Mouse (Mus musculus): ENCODE results near the gene Polq. TPM values are rescaled to one million over a fixed set of nuclear protein-coding genes. Genes with fewer than 3 reads are reported as not detected.

Polq gene
- 11.9 and 12.5 TPM in 2 replicates for polyA plus RNA-seq (2016; fragmentation: Nextera tagmentation; extraction: Ambion mirVana)

- Histone ChIP-seq H3K4me3 (peak within 1 kb of the TSS; percentile 98), H3K27ac (replicated peaks) (peak within 1 kb of the TSS; percentile 89), H3K36me3 (peaks cover 25% of the 10 kb centered on the region), H3K9me3 (replicated peaks) (no peaks in the 10 kb centered on the region), H3K27me3 (ENCODE audit: low read depth, poor library complexity, severe bottlenecking) (no peaks in the 10 kb centered on the region), H3K4me1 (peaks cover 26% of the 10 kb centered on the region)
- 6% methylated on average over 30 of the region's 30 CpGs for WGBS
- DNase-seq (ENCODE audit: low spot score) = peak; percentile 89
These were observed at the start of gene Polq for GRCm38 (mm10) chr16:37011061-37011921. Gene Polq, plus strand, starts transcription at chr16:37011786.

GRCm38 (mm10) chr16:36963415-36963814 lies 48.2 kb upstream of the Polq start:
- DNase-seq (ENCODE audit: low spot score) = no peak
- Histone ChIP-seq H3K36me3 (no peaks in the 10 kb centered on the region), H3K27me3 (ENCODE audit: low read depth, poor library complexity, severe bottlenecking) (no peaks in the 10 kb centered on the region), H3K4me1 (no peaks in the 10 kb centered on the region), H3K9me3 (replicated peaks) (no peaks in the 10 kb centered on the region), H3K4me3 (no peak overlapping the region), H3K27ac (replicated peaks) (no peak overlapping the region)
- 90% methylated on average over 4 of the region's 4 CpGs for WGBS

GRCm38 (mm10) chr16:36979127-36979526 lies 32.5 kb upstream of the Polq start:
- H3K27ac ChIP-seq (replicated peaks) = no peak overlapping the region
- H3K27me3 ChIP-seq (ENCODE audit: low read depth, poor library complexity, severe bottlenecking) = no peaks in the 10 kb centered on the region
- H3K4me1 ChIP-seq = no peaks in the 10 kb centered on the region
- no peaks in the 10 kb centered on the region for H3K36me3 ChIP-seq
- DNase-seq (ENCODE audit: low spot score) = no peak
- H3K9me3 ChIP-seq (replicated peaks) = no peaks in the 10 kb centered on the region
- H3K4me3 ChIP-seq = no peak overlapping the region
- 95% methylated on average over 2 of the region's 2 CpGs for WGBS

GRCm38 (mm10) chr16:36983796-36984195 lies 27.8 kb upstream of the Polq start:
- H3K36me3 ChIP-seq = no peaks in the 10 kb centered on the region
- no peak overlapping the region for H3K27ac ChIP-seq (replicated peaks)
- H3K9me3 ChIP-seq (replicated peaks) = no peaks in the 10 kb centered on the region
- no peak for DNase-seq (ENCODE audit: low spot score)
- no peaks in the 10 kb centered on the region for H3K27me3 ChIP-seq (ENCODE audit: low read depth, poor library complexity, severe bottlenecking)
- no peak overlapping the region for H3K4me3 ChIP-seq
- 90% methylated on average over 1 of the region's 1 CpGs for WGBS
- no peaks in the 10 kb centered on the region for H3K4me1 ChIP-seq

GRCm38 (mm10) chr16:36985636-36986042 lies 25.9 kb upstream of the Polq start:
- WGBS = 78% methylated on average over 5 of the region's 5 CpGs
- 0 out of 2 replicates have a peak, but pooled peaks cover 4% of the 10 kb centered on the region for H3K4me1 ChIP-seq
- no peak overlapping the region for H3K4me3 ChIP-seq
- no peaks in the 10 kb centered on the region for H3K36me3 ChIP-seq
- no peaks in the 10 kb centered on the region for H3K9me3 ChIP-seq (replicated peaks)
- DNase-seq (ENCODE audit: low spot score) = no peak
- no peaks in the 10 kb centered on the region for H3K27me3 ChIP-seq (ENCODE audit: low read depth, poor library complexity, severe bottlenecking)
- no peak overlapping the region for H3K27ac ChIP-seq (replicated peaks)

GRCm38 (mm10) chr16:36987399-36987798 lies 24.2 kb upstream of the Polq start:
- Histone ChIP-seq H3K27ac (replicated peaks) (no peak overlapping the region), H3K36me3 (no peaks in the 10 kb centered on the region), H3K4me3 (no peak overlapping the region), H3K27me3 (ENCODE audit: low read depth, poor library complexity, severe bottlenecking) (no peaks in the 10 kb centered on the region), H3K4me1 (0 out of 2 replicates have a peak, but pooled peaks cover 4% of the 10 kb centered on the region), H3K9me3 (replicated peaks) (no peaks in the 10 kb centered on the region)
- no peak for DNase-seq (ENCODE audit: low spot score)
- WGBS = 81% methylated on average over 2 of the region's 2 CpGs

GRCm38 (mm10) chr16:36988066-36988465 lies 23.5 kb upstream of the Polq start:
- no peak overlapping the region for H3K4me3 ChIP-seq
- H3K36me3 ChIP-seq = no peaks in the 10 kb centered on the region
- no peaks in the 10 kb centered on the region for H3K27me3 ChIP-seq (ENCODE audit: low read depth, poor library complexity, severe bottlenecking)
- DNase-seq (ENCODE audit: low spot score) = no peak
- no peaks in the 10 kb centered on the region for H3K9me3 ChIP-seq (replicated peaks)
- no peak overlapping the region for H3K27ac ChIP-seq (replicated peaks)
- H3K4me1 ChIP-seq = 0 out of 2 replicates have a peak, but pooled peaks cover 4% of the 10 kb centered on the region

- Histone ChIP-seq H3K36me3 (no peaks in the 10 kb centered on the region), H3K9me3 (replicated peaks) (no peaks in the 10 kb centered on the region), H3K27ac (replicated peaks) (no peak overlapping the region), H3K4me3 (no peak overlapping the region), H3K4me1 (0 out of 2 replicates have a peak, but pooled peaks cover 4% of the 10 kb centered on the region), H3K27me3 (ENCODE audit: low read depth, poor library complexity, severe bottlenecking) (no peaks in the 10 kb centered on the region)
- WGBS = 87% methylated on average over 8 of the region's 8 CpGs
- DNase-seq (ENCODE audit: low spot score) = no peak
These were observed 22.1 kb upstream of the Polq start for GRCm38 (mm10) chr16:36989493-36989892.

- Histone ChIP-seq H3K27me3 (ENCODE audit: low read depth, poor library complexity, severe bottlenecking) (no peaks in the 10 kb centered on the region), H3K9me3 (replicated peaks) (no peaks in the 10 kb centered on the region), H3K4me3 (no peak within 1 kb of the TSS), H3K36me3 (no peaks in the 10 kb centered on the region), H3K4me1 (0 out of 2 replicates have a peak, but pooled peaks cover 4% of the 10 kb centered on the region), H3K27ac (replicated peaks) (0 out of 2 replicates have a peak within 1 kb of the TSS, but pooled peaks have one; percentile 23)
- WGBS = 85% methylated on average over 18 of the region's 18 CpGs
- DNase-seq (ENCODE audit: low spot score) = no peak
These were observed 21.5 kb upstream of the Polq start, which contains the start of gene Fbxo40 for GRCm38 (mm10) chr16:36989999-36990625. Gene Fbxo40, minus strand, starts transcription at chr16:36990467.

GRCm38 (mm10) chr16:36997650-36998049 lies 13.9 kb upstream of the Polq start:
- H3K27me3 ChIP-seq (ENCODE audit: low read depth, poor library complexity, severe bottlenecking) = no peaks in the 10 kb centered on the region
- no peak for DNase-seq (ENCODE audit: low spot score)
- H3K4me3 ChIP-seq = no peak overlapping the region
- no peaks in the 10 kb centered on the region for H3K36me3 ChIP-seq
- H3K27ac ChIP-seq (replicated peaks) = no peak overlapping the region
- no peaks in the 10 kb centered on the region for H3K9me3 ChIP-seq (replicated peaks)
- H3K4me1 ChIP-seq = no peaks in the 10 kb centered on the region
- WGBS = 88% methylated on average over 6 of the region's 6 CpGs

- H3K27me3 ChIP-seq (ENCODE audit: low read depth, poor library complexity, severe bottlenecking) = no peaks in the 10 kb centered on the region
- WGBS = 82% methylated on average over 9 of the region's 9 CpGs
- no peak for DNase-seq (ENCODE audit: low spot score)
- no peaks in the 10 kb centered on the region for H3K9me3 ChIP-seq (replicated peaks)
- H3K4me1 ChIP-seq = no peaks in the 10 kb centered on the region
- H3K36me3 ChIP-seq = no peaks in the 10 kb centered on the region
- no peak overlapping the region for H3K4me3 ChIP-seq
- no peak overlapping the region for H3K27ac ChIP-seq (replicated peaks)
These were observed 12.1 kb upstream of the Polq start for GRCm38 (mm10) chr16:36999366-36999972.

GRCm38 (mm10) chr16:37009262-37009661 lies 2.3 kb upstream of the Polq start:
- Histone ChIP-seq H3K27me3 (ENCODE audit: low read depth, poor library complexity, severe bottlenecking) (no peaks in the 10 kb centered on the region), H3K36me3 (peaks cover 8% of the 10 kb centered on the region), H3K9me3 (replicated peaks) (no peaks in the 10 kb centered on the region), H3K4me3 (no peak overlapping the region), H3K27ac (replicated peaks) (no peak overlapping the region), H3K4me1 (peaks cover 26% of the 10 kb centered on the region)
- DNase-seq (ENCODE audit: low spot score) = no peak
- 74% methylated on average over 6 of the region's 6 CpGs for WGBS

Measured in midbrain, embryonic 10.5 days (tissue).